Mouse (Mus musculus) heart, embryonic 13.5 days (tissue): ENCODE data around the gene Lrfn4. TPM values are rescaled to one million over a fixed set of nuclear protein-coding genes. Genes with fewer than 3 reads are reported as not detected.

Source experiments
- ATAC-seq: fragments of 200-750 bp; cut with Nextera tagmentation; 2 replicates; pipeline ENCODE4 v1.8.0; 2017; ENCODE audit warnings: moderate TSS enrichment; ENCODE audit not compliant: insufficient number of reproducible peaks, low FRiP score, low TSS enrichment; ENCODE audit errors: extremely low read depth
- H3K27ac ChIP-seq: fragments of 300-500 bp; sonication (generic); replicated peaks from 2 replicates; pipeline ENCODE4 v1.5.1; 2015; ENCODE audit warnings: moderate library complexity, mild to moderate bottlenecking, inconsistent platforms
- H3K27me3 ChIP-seq: fragments of 300-500 bp; sonication (generic); replicated peaks from 2 replicates; pipeline ENCODE4 v1.6.1; 2015; ENCODE audit warnings: mild to moderate bottlenecking, inconsistent platforms
- H3K36me3 ChIP-seq: fragments of 300-500 bp; sonication (generic); 2 replicates; pipeline ENCODE4 v1.6.1; 2015; ENCODE audit warnings: mild to moderate bottlenecking, inconsistent platforms
- H3K4me1 ChIP-seq: fragments of 300-500 bp; sonication (generic); 2 replicates; pipeline ENCODE4 v1.6.1; 2015; ENCODE audit warnings: inconsistent platforms
- H3K4me2 ChIP-seq: fragments of 300-500 bp; sonication (generic); 2 replicates; pipeline ENCODE4 v1.6.1; 2015; ENCODE audit warnings: inconsistent platforms, mild to moderate bottlenecking, moderate library complexity
- H3K4me3 ChIP-seq: fragments of 300-500 bp; sonication (generic); 2 replicates; pipeline ENCODE4 v1.5.1; 2015; ENCODE audit warnings: moderate library complexity, mild to moderate bottlenecking, inconsistent platforms
- H3K9ac ChIP-seq: fragments of 300-500 bp; sonication (generic); 2 replicates; pipeline ENCODE4 v1.6.1; 2015; ENCODE audit warnings: inconsistent platforms, mild to moderate bottlenecking, moderate library complexity
- H3K9me3 ChIP-seq: fragments of 300-500 bp; sonication (generic); 2 replicates; pipeline ENCODE4 v1.6.1; 2016; ENCODE audit warnings: inconsistent platforms
- WGBS: fragments of 180-500 bp; shearing (Covaris S2); methylation state at CpG from one replicate; pipeline ENCODE4 v1.1.7; 2015; ENCODE audit warnings: mixed read lengths; 5-methylcytosine and 5-hydroxymethylcytosine counted together
- polyA plus RNA-seq: library from polyadenylated mRNA; unstranded; fragments of >200 nt; fragmentation: Nextera tagmentation; extraction: Ambion mirVana; gene quantifications from 2 replicates; pipeline ENCODE4 v1.2.1, GENCODE M21; 2015

Gene Lrfn4
- polyA plus RNA-seq: 3.2 and 3.8 TPM in 2 replicates

- Histone ChIP-seq H3K9me3 (no peaks in the 10 kb centered on the region), H3K9ac (peak within 1 kb of the TSS; percentile 97), H3K27me3 (peaks cover 12% of the 10 kb centered on the region; the same call in 1 of the 2 replicates), H3K27ac (peak within 1 kb of the TSS; percentile 79), H3K4me2 (peak within 1 kb of the TSS; percentile 75), H3K4me1 (peaks cover 26% of the 10 kb centered on the region), H3K36me3 (peaks cover 34% of the 10 kb centered on the region), H3K4me3 (peak within 1 kb of the TSS; percentile 86)
- peak; percentile 86 for ATAC-seq
- WGBS: under 1% methylated on average over 75 of the region's 87 CpGs
Observed at GRCm38 (mm10) chr19:4615151-4616093, at the start of gene Lrfn4. Lrfn4 (minus strand) TSS chr19:4615667.

DNA sequence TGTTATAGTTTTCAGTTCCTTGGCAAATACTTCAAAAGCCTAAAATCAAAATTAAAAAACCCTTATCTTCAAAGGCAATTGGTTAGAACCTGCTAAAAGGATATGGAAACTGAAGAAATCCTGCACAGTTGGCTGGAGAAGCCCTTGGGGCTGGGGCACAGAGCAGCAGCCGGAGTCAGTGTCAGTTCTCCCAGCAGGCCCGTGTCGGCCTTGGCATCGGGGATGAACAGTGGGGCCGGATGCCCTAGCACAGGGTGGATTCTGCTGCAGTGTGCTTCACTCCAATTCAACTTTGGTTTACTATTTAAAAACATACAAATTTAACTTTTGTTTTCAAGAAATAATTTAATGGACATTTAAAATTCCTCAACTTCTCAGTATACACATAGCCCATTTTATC lies 42.7 kb upstream of the Lrfn4 start:
- no peaks in the 10 kb centered on the region for H3K4me1 ChIP-seq
- H3K9ac ChIP-seq: no peak overlapping the region
- H3K36me3 ChIP-seq: no peaks in the 10 kb centered on the region
- H3K27ac ChIP-seq: no peak overlapping the region
- 85% methylated on average over 5 of the region's 5 CpGs for WGBS
- no peaks in the 10 kb centered on the region for H3K27me3 ChIP-seq
- no peaks in the 10 kb centered on the region for H3K9me3 ChIP-seq
- no peak overlapping the region for H3K4me3 ChIP-seq
- H3K4me2 ChIP-seq: no peak overlapping the region
- ATAC-seq: no peak

- H3K4me1 ChIP-seq: no peaks in the 10 kb centered on the region
- no peak overlapping the region for H3K4me3 ChIP-seq
- WGBS: 64% methylated on average over 11 of the region's 11 CpGs
- H3K9me3 ChIP-seq: no peaks in the 10 kb centered on the region
- no peaks in the 10 kb centered on the region for H3K36me3 ChIP-seq
- H3K9ac ChIP-seq: no peak overlapping the region
- no peak overlapping the region for H3K4me2 ChIP-seq
- no peak overlapping the region for H3K27ac ChIP-seq
- no peak for ATAC-seq
- H3K27me3 ChIP-seq: peaks cover 22% of the 10 kb centered on the region
Observed at GRCm38 (mm10) chr19:4646917-4647492, 31.5 kb upstream of the Lrfn4 start.

- no peak overlapping the region for H3K27ac ChIP-seq
- H3K4me1 ChIP-seq: no peaks in the 10 kb centered on the region
- WGBS: 39% methylated on average over 10 of the region's 10 CpGs
- no peak overlapping the region for H3K9ac ChIP-seq
- no peak overlapping the region for H3K4me3 ChIP-seq
- H3K27me3 ChIP-seq: peaks cover 36% of the 10 kb centered on the region
- no peak for ATAC-seq
- no peaks in the 10 kb centered on the region for H3K9me3 ChIP-seq
- H3K36me3 ChIP-seq: no peaks in the 10 kb centered on the region
- H3K4me2 ChIP-seq: no peak overlapping the region
Observed at GRCm38 (mm10) chr19:4644271-4644670, 28.8 kb upstream of the Lrfn4 start.

GRCm38 (mm10) chr19:4635986-4636385 lies 20.5 kb upstream of the Lrfn4 start:
- Histone ChIP-seq H3K4me1 (no peaks in the 10 kb centered on the region), H3K9me3 (no peaks in the 10 kb centered on the region), H3K27ac (no peak overlapping the region), H3K27me3 (peaks cover 40% of the 10 kb centered on the region), H3K36me3 (no peaks in the 10 kb centered on the region), H3K4me2 (no peak overlapping the region), H3K9ac (no peak overlapping the region), H3K4me3 (no peak overlapping the region)
- no peak for ATAC-seq
- WGBS: 64% methylated on average over 4 of the region's 4 CpGs

GRCm38 (mm10) chr19:4628819-4629218 lies 13.4 kb upstream of the Lrfn4 start:
- no peak for ATAC-seq
- H3K4me1 ChIP-seq: peaks cover 31% of the 10 kb centered on the region
- H3K4me2 ChIP-seq: no peak overlapping the region
- H3K9ac ChIP-seq: no peak overlapping the region
- peaks cover 5% of the 10 kb centered on the region for H3K36me3 ChIP-seq
- H3K27me3 ChIP-seq: peaks cover under 1% of the 10 kb centered on the region; the same call in 1 of the 2 replicates
- 0% methylated on average over 1 of the region's 1 CpGs for WGBS
- no peaks in the 10 kb centered on the region for H3K9me3 ChIP-seq
- no peak overlapping the region for H3K4me3 ChIP-seq
- no peak overlapping the region for H3K27ac ChIP-seq

DNA sequence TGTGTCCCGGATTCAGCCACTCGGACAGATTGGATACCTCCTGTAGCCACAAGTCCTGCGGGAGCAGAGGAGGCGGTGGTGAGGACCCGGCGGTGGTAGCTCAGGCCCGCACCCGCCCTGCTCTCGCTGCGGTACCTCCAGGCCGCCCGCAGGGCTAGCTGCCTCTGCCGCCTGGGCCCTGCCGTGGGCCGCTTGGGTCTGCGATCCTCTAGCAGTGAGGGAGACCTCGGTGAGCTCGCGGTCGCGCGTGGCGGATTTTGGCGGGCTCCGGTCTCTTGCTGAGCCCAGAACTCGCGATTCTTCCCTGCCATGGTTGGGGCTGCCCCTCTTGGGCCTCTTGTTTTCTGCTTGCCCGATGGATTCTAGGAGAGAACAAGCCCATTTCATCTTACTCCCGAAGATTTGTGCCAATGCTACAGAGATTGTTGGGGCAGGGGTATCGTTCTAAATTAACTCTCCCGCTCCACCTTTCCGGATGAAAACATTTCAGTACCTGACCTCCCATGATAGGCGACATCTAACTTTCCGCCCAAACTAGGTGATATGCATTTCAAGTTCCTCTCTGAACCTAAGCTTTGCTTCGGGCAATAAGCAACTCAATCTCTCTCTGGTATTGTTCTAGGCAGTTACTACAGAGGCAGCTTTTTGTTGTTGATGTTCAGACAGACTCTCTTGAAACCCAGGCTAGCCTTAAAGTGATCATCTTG lies 10.5 kb upstream of the Lrfn4 start:
- peak overlapping the region; percentile 72 for H3K27ac ChIP-seq
- H3K9ac ChIP-seq: peak overlapping the region; percentile 97
- peak; percentile 37; the same call in 1 of the 2 replicates for ATAC-seq
- WGBS: 3% methylated on average over 35 of the region's 35 CpGs
- peaks cover 34% of the 10 kb centered on the region for H3K36me3 ChIP-seq
- H3K4me1 ChIP-seq: peaks cover 31% of the 10 kb centered on the region
- no peaks in the 10 kb centered on the region for H3K27me3 ChIP-seq
- no peaks in the 10 kb centered on the region for H3K9me3 ChIP-seq
- peak overlapping the region; percentile 84 for H3K4me3 ChIP-seq
- H3K4me2 ChIP-seq: peak overlapping the region; percentile 89

DNA sequence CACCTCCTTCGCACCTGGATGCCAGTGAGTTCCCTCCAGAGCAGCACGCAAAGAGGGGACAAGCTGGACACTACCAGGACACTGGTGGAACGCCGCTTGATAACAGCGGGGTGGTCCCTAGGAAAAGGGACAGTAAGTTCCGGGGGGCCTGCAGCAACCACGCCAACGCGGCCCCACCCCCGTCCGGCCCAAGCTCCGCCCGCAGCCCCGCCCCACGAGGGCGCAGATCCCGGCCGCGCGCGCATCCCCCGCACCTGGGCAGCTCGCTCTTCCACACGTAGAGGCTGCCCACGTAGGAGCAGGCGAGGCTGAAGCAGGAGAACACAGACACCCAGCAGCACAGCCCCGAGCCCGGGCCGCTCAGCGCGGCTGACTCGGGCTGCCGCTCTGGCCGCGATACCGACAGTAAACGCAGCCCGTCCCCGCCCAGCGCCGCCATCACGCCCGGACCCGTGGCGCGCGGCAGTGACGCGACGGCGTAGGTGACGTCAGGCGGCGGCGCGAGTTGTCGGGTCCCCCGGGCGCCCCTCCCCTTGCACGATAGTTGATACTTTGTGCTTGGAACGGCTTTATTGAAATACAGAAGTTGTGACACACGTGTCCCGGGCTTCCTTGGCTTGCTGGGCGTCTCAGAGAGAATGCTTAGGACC lies 9.8 kb upstream of the Lrfn4 start, which contains the start of gene Rce1:
Rce1 (minus strand) TSS at position 463 of the 650 bp plus-strand sequence.
- H3K36me3 ChIP-seq: peaks cover 40% of the 10 kb centered on the region
- H3K9me3 ChIP-seq: no peaks in the 10 kb centered on the region
- H3K27me3 ChIP-seq: no peaks in the 10 kb centered on the region
- peaks cover 31% of the 10 kb centered on the region for H3K4me1 ChIP-seq
- H3K4me2 ChIP-seq: peak within 1 kb of the TSS; percentile 89
- peak; percentile 82 for ATAC-seq
- peak within 1 kb of the TSS; percentile 72 for H3K27ac ChIP-seq
- peak within 1 kb of the TSS; percentile 84 for H3K4me3 ChIP-seq
- peak within 1 kb of the TSS; percentile 97 for H3K9ac ChIP-seq
- under 1% methylated on average over 64 of the region's 64 CpGs for WGBS

DNA sequence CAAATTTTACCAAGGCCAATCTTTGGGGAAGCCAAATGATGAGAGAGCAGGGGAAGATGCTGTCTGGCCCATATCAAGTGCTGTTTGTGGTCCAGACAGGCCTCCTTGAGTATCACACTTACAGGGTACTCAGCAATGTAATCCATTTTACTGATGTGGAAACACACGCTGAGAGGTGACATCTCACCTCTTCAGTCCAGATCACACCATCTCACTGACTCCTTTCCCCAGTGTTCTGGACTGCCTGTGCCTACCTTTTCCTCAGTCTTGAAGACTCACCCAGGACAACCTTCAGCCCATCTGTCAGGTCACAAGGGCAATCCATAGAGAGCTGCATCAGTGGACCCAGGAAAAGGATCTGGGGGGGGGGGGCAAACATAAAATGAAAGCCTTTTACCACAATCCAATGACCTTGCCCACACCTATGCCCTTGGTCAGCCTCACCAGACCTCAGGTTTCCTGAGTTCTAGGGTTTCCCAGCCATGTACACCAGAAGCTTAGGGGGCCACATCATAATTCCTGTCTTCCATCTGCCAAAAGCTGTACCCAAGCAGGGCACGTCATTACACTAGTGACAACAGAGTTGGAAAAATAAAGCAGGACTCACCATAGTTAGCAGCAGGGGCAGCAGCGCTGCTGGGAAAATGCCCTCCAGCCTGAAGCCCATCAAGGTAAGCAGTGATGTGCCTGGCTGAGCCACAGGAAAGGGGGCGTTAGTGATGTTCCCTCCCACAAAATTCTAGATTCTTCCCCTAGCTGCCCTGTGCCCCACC lies 9.1 kb upstream of the Lrfn4 start:
- H3K4me2 ChIP-seq: peak overlapping the region; percentile 89
- peak overlapping the region; percentile 84 for H3K4me3 ChIP-seq
- H3K27me3 ChIP-seq: no peaks in the 10 kb centered on the region
- peaks cover 42% of the 10 kb centered on the region for H3K36me3 ChIP-seq
- no peaks in the 10 kb centered on the region for H3K9me3 ChIP-seq
- H3K27ac ChIP-seq: peak overlapping the region; percentile 72
- H3K4me1 ChIP-seq: peaks cover 31% of the 10 kb centered on the region
- H3K9ac ChIP-seq: peak overlapping the region; percentile 97
- WGBS: 28% methylated on average over 4 of the region's 4 CpGs
- no peak for ATAC-seq

DNA sequence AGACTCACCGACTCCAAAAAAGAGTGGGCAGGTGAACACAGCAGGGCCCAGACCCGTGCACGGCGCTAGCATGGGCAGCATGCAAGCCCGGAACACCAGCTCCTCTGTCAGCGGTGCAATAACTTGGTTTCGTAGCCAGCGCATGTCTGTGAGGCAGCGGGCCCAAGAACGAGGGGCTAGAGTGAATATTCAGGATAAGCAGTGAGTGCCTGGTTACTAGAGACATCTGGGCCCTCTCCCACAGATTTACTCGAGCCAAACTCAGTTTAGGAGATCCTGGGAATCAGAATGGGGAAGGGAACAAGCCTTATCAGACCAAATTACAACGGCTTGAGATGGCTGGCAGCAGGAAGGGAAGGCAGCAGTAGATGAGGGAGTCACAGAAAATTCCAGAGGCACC lies 8.5 kb upstream of the Lrfn4 start:
- WGBS: 89% methylated on average over 12 of the region's 12 CpGs
- no peak overlapping the region for H3K4me3 ChIP-seq

More for the DNA sequence above, 8.5 kb upstream of the Lrfn4 start:
- peaks cover 31% of the 10 kb centered on the region for H3K4me1 ChIP-seq
- no peaks in the 10 kb centered on the region for H3K9me3 ChIP-seq
- ATAC-seq: no peak
- peaks cover 42% of the 10 kb centered on the region for H3K36me3 ChIP-seq
- no peak overlapping the region for H3K27ac ChIP-seq
- H3K27me3 ChIP-seq: no peaks in the 10 kb centered on the region
- no peak overlapping the region; the same call in 1 of the 2 replicates for H3K4me2 ChIP-seq
- H3K9ac ChIP-seq: 0 out of 2 replicates have a peak overlapping the region, but pooled peaks have one; percentile 97
